Mouse (Mus musculus): ENCODE measurements at regions not wholly inside any gene's neighbourhood (a gene's known extent, or its start where the extent isn't known, plus 50 kb on each side); places are given as distances from the start of the nearest gene placed in this dataset.

GRCm38 (mm10) chr1:193545406-193546043 is 175.4 kb upstream of the Camk1g start:
- 59% methylated on average over 4 of the region's 4 CpGs for WGBS
- ATAC-seq (ENCODE audit: low read depth), result no peak

GRCm38 (mm10) chr1:193544804-193545203 is 174.7 kb upstream of the Camk1g start:
- no peaks in the 10 kb centered on the region for H3K36me3 ChIP-seq (ENCODE audit: control insufficient read depth, insufficient read depth, low read length)
- H3K4me3 ChIP-seq (ENCODE audit: low read depth, low read length), result no peak overlapping the region
- ATAC-seq (ENCODE audit: low read depth), result no peak
- H3K4me2 ChIP-seq (ENCODE audit: low read depth, low read length), result no peak overlapping the region
- H3K4me1 ChIP-seq (ENCODE audit: control insufficient read depth, insufficient read depth, low read length), result no peaks in the 10 kb centered on the region; the same call in 1 of the 2 replicates
- H3K9ac ChIP-seq (replicated peaks; ENCODE audit: low read depth, low read length), result no peak overlapping the region
- H3K27me3 ChIP-seq (ENCODE audit: control insufficient read depth, insufficient read depth, low read length), result no peaks in the 10 kb centered on the region
- no peak overlapping the region for H3K27ac ChIP-seq (ENCODE audit: low read depth, low read length)
- no peaks in the 10 kb centered on the region for H3K9me3 ChIP-seq (ENCODE audit: control insufficient read depth, low read length)

More at GRCm38 (mm10) chr1:193545406-193546043, 175.4 kb upstream of the Camk1g start:
- Histone ChIP-seq H3K27ac (ENCODE audit: low read depth, low read length) (no peak overlapping the region), H3K4me2 (ENCODE audit: low read depth, low read length) (no peak overlapping the region), H3K9ac (replicated peaks; ENCODE audit: low read depth, low read length) (no peak overlapping the region), H3K9me3 (ENCODE audit: control insufficient read depth, low read length) (no peaks in the 10 kb centered on the region), H3K4me3 (ENCODE audit: low read depth, low read length) (no peak overlapping the region), H3K36me3 (ENCODE audit: control insufficient read depth, insufficient read depth, low read length) (no peaks in the 10 kb centered on the region), H3K4me1 (ENCODE audit: control insufficient read depth, insufficient read depth, low read length) (no peaks in the 10 kb centered on the region; the same call in 1 of the 2 replicates), H3K27me3 (ENCODE audit: control insufficient read depth, insufficient read depth, low read length) (no peaks in the 10 kb centered on the region)

- 79% methylated on average over 3 of the region's 3 CpGs for WGBS
- Histone ChIP-seq H3K4me3 (ENCODE audit: low read depth, low read length) (no peak overlapping the region), H3K4me2 (ENCODE audit: low read depth, low read length) (no peak overlapping the region), H3K4me1 (ENCODE audit: control insufficient read depth, insufficient read depth, low read length) (no peaks in the 10 kb centered on the region; the same call in 1 of the 2 replicates), H3K36me3 (ENCODE audit: control insufficient read depth, insufficient read depth, low read length) (no peaks in the 10 kb centered on the region), H3K9me3 (ENCODE audit: control insufficient read depth, low read length) (no peaks in the 10 kb centered on the region), H3K27ac (ENCODE audit: low read depth, low read length) (no peak overlapping the region), H3K9ac (replicated peaks; ENCODE audit: low read depth, low read length) (no peak overlapping the region), H3K27me3 (ENCODE audit: control insufficient read depth, insufficient read depth, low read length) (no peaks in the 10 kb centered on the region)
- no peak for ATAC-seq (ENCODE audit: low read depth)
Observed at GRCm38 (mm10) chr1:193543834-193544233, 173.7 kb upstream of the Camk1g start.

- H3K36me3 ChIP-seq (ENCODE audit: control insufficient read depth, insufficient read depth, low read length), result no peaks in the 10 kb centered on the region
- no peaks in the 10 kb centered on the region; the same call in 1 of the 2 replicates for H3K4me1 ChIP-seq (ENCODE audit: control insufficient read depth, insufficient read depth, low read length)
- H3K27me3 ChIP-seq (ENCODE audit: control insufficient read depth, insufficient read depth, low read length), result no peaks in the 10 kb centered on the region
- no peak for ATAC-seq (ENCODE audit: low read depth)
- no peak overlapping the region for H3K4me2 ChIP-seq (ENCODE audit: low read depth, low read length)
- 62% methylated on average over 4 of the region's 4 CpGs for WGBS
- no peak overlapping the region for H3K4me3 ChIP-seq (ENCODE audit: low read depth, low read length)
- no peak overlapping the region for H3K9ac ChIP-seq (replicated peaks; ENCODE audit: low read depth, low read length)
- H3K27ac ChIP-seq (ENCODE audit: low read depth, low read length), result no peak overlapping the region
- H3K9me3 ChIP-seq (ENCODE audit: control insufficient read depth, low read length), result no peaks in the 10 kb centered on the region
Observed at GRCm38 (mm10) chr1:193543284-193543683, 173.2 kb upstream of the Camk1g start.

GRCm38 (mm10) chr1:193541934-193542580 is 172.0 kb upstream of the Camk1g start:
- peak overlapping the region; percentile 3; the same call in 1 of the 2 replicates for H3K27ac ChIP-seq (ENCODE audit: low read depth, low read length)
- H3K4me2 ChIP-seq (ENCODE audit: low read depth, low read length), result no peak overlapping the region
- H3K4me3 ChIP-seq (ENCODE audit: low read depth, low read length), result no peak overlapping the region
- 24% methylated on average over 13 of the region's 13 CpGs for WGBS
- H3K4me1 ChIP-seq (ENCODE audit: control insufficient read depth, insufficient read depth, low read length), result no peaks in the 10 kb centered on the region; the same call in 1 of the 2 replicates
- peak; percentile 68; the same call in 1 of the 2 replicates for ATAC-seq (ENCODE audit: low read depth)
- H3K27me3 ChIP-seq (ENCODE audit: control insufficient read depth, insufficient read depth, low read length), result no peaks in the 10 kb centered on the region
- no peaks in the 10 kb centered on the region for H3K36me3 ChIP-seq (ENCODE audit: control insufficient read depth, insufficient read depth, low read length)
- no peak overlapping the region for H3K9ac ChIP-seq (replicated peaks; ENCODE audit: low read depth, low read length)
- no peaks in the 10 kb centered on the region for H3K9me3 ChIP-seq (ENCODE audit: control insufficient read depth, low read length)

DNA sequence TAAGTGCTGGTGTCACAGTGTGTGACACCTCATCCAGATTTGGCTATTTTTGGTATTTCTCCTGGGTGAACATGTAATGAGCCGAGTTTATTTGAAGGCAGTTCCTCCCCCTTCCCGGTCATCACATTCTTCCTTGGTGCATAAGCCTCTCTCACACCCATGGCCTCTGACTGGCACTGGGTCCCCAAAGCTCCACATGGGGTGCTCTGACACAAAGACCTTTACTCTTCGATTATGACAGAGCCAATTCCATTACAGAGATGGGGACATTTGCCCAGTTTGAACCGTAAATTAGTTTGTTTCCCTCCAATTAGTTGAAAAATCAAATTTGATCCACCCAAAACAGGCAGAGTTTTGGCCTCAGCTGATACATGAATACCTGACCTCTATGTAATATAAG is 171.2 kb upstream of the Camk1g start:
- no peak overlapping the region for H3K4me3 ChIP-seq (ENCODE audit: low read depth, low read length)
- H3K36me3 ChIP-seq (ENCODE audit: control insufficient read depth, insufficient read depth, low read length), result no peaks in the 10 kb centered on the region
- 79% methylated on average over 4 of the region's 4 CpGs for WGBS
- no peaks in the 10 kb centered on the region; the same call in 1 of the 2 replicates for H3K4me1 ChIP-seq (ENCODE audit: control insufficient read depth, insufficient read depth, low read length)
- no peak overlapping the region for H3K27ac ChIP-seq (ENCODE audit: low read depth, low read length)
- H3K4me2 ChIP-seq (ENCODE audit: low read depth, low read length), result no peak overlapping the region
- no peaks in the 10 kb centered on the region for H3K9me3 ChIP-seq (ENCODE audit: control insufficient read depth, low read length)
- H3K9ac ChIP-seq (replicated peaks; ENCODE audit: low read depth, low read length), result no peak overlapping the region
- ATAC-seq (ENCODE audit: low read depth), result no peak
- no peaks in the 10 kb centered on the region for H3K27me3 ChIP-seq (ENCODE audit: control insufficient read depth, insufficient read depth, low read length)

- Histone ChIP-seq H3K27me3 (ENCODE audit: control insufficient read depth, insufficient read depth, low read length) (no peaks in the 10 kb centered on the region), H3K9ac (replicated peaks; ENCODE audit: low read depth, low read length) (no peak overlapping the region), H3K36me3 (ENCODE audit: control insufficient read depth, insufficient read depth, low read length) (no peaks in the 10 kb centered on the region), H3K4me3 (ENCODE audit: low read depth, low read length) (no peak overlapping the region), H3K4me2 (ENCODE audit: low read depth, low read length) (no peak overlapping the region), H3K27ac (ENCODE audit: low read depth, low read length) (no peak overlapping the region), H3K9me3 (ENCODE audit: control insufficient read depth, low read length) (no peaks in the 10 kb centered on the region), H3K4me1 (ENCODE audit: control insufficient read depth, insufficient read depth, low read length) (no peaks in the 10 kb centered on the region; the same call in 1 of the 2 replicates)
- WGBS, result 77% methylated on average over 5 of the region's 5 CpGs
- ATAC-seq (ENCODE audit: low read depth), result no peak
Observed at GRCm38 (mm10) chr1:193540486-193540885, 170.4 kb upstream of the Camk1g start.

- no peak for ATAC-seq (ENCODE audit: low read depth)
- H3K4me2 ChIP-seq (ENCODE audit: low read depth, low read length), result no peak overlapping the region
- H3K27ac ChIP-seq (ENCODE audit: low read depth, low read length), result no peak overlapping the region; the same call in 1 of the 2 replicates
- no peaks in the 10 kb centered on the region for H3K9me3 ChIP-seq (ENCODE audit: control insufficient read depth, low read length)
- H3K36me3 ChIP-seq (ENCODE audit: control insufficient read depth, insufficient read depth, low read length), result no peaks in the 10 kb centered on the region
- H3K4me1 ChIP-seq (ENCODE audit: control insufficient read depth, insufficient read depth, low read length), result no peaks in the 10 kb centered on the region; the same call in 1 of the 2 replicates
- WGBS, result 61% methylated on average over 6 of the region's 6 CpGs
- no peaks in the 10 kb centered on the region for H3K27me3 ChIP-seq (ENCODE audit: control insufficient read depth, insufficient read depth, low read length)
- no peak overlapping the region for H3K4me3 ChIP-seq (ENCODE audit: low read depth, low read length)
- H3K9ac ChIP-seq (replicated peaks; ENCODE audit: low read depth, low read length), result no peak overlapping the region
Observed at GRCm38 (mm10) chr1:193539261-193539660, 169.2 kb upstream of the Camk1g start.

- Histone ChIP-seq H3K27me3 (ENCODE audit: control insufficient read depth, insufficient read depth, low read length) (no peaks in the 10 kb centered on the region), H3K4me2 (ENCODE audit: low read depth, low read length) (no peak overlapping the region), H3K9ac (replicated peaks; ENCODE audit: low read depth, low read length) (no peak overlapping the region), H3K9me3 (ENCODE audit: control insufficient read depth, low read length) (no peaks in the 10 kb centered on the region), H3K4me1 (ENCODE audit: control insufficient read depth, insufficient read depth, low read length) (no peaks in the 10 kb centered on the region; the same call in 1 of the 2 replicates), H3K36me3 (ENCODE audit: control insufficient read depth, insufficient read depth, low read length) (no peaks in the 10 kb centered on the region), H3K27ac (ENCODE audit: low read depth, low read length) (no peak overlapping the region), H3K4me3 (ENCODE audit: low read depth, low read length) (no peak overlapping the region)
- no peak for ATAC-seq (ENCODE audit: low read depth)
- WGBS, result 60% methylated on average over 2 of the region's 2 CpGs
Observed at GRCm38 (mm10) chr1:193538425-193538824, 168.3 kb upstream of the Camk1g start.
